Mouse (Mus musculus): Measurements from ENCODE around the gene 6030445D17Rik. TPM values are rescaled to one million over a fixed set of nuclear protein-coding genes. Genes with fewer than 3 reads are reported as not detected.

Gene 6030445D17Rik
- polyA plus RNA-seq, 2 experiments = 0.08 TPM

GRCm38 (mm10) chr4:136463436-136463835 lies 1.4 kb downstream of the 6030445D17Rik start:
- Histone ChIP-seq H3K4me3 (ENCODE audit: insufficient read depth in 1 of 2, low read depth in 2 of 2, low read length in 2 of 2) (no peak overlapping the region), H3K4me2 (ENCODE audit: low read depth) (peak overlapping the region; percentile 77; the same call in 1 of the 2 replicates), H3K4me1 (replicated peaks; ENCODE audit: control insufficient read depth in 2 of 2, insufficient read depth in 2 of 2, low read length in 1 of 2) (peaks cover 1 to 15% of the 10 kb centered on the region in 2 experiments), H3K36me3 (replicated peaks; ENCODE audit: control insufficient read depth, insufficient read depth, low read depth) (no peaks in the 10 kb centered on the region), H3K27ac (no peak overlapping the region), H3K27me3 (ENCODE audit: control insufficient read depth, insufficient read depth, low read length) (peaks cover 32% of the 10 kb centered on the region), H3K9ac (replicated peaks) (no peak overlapping the region), H3K9me3 (ENCODE audit: control insufficient read depth, low read length) (no peaks in the 10 kb centered on the region)
- no peak for ATAC-seq (ENCODE audit: insufficient read depth)
- DNase-seq (ENCODE audit: low read depth in 3 of 3, low spot score in 3 of 3) = no peak
- TF ChIP-seq EP300 (IDR thresholded peaks at IDR 0.05; ENCODE audit: low read depth) (no peak), CTCF (IDR thresholded peaks at IDR 0.05; ENCODE audit: low read depth) (no peak)
- 41% methylated on average over 9 of the region's 9 CpGs for WGBS (ENCODE audit: insufficient replicate concordance)

DNA sequence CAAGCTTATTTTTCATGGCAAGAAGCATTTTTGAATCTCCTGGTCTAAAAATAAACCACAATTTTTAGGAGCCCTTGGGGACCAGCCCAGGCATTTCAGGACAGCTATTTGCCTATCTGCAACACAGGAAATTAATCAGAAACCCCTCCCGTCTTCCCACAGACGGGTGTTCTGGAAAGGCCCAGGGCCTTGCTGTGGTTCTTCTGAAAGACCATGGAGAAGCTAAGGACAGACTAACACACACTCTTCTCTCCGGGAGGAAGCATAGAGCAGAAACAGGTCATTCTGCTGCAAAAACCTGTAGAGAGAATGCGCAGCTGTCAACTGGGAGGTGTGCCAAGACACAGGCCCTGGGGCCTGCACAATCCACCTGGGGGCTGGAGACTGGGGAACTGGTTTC lies 4.2 kb downstream of the 6030445D17Rik start:
- H3K36me3 ChIP-seq (replicated peaks; ENCODE audit: control insufficient read depth, insufficient read depth, low read depth) = no peaks in the 10 kb centered on the region
- TF ChIP-seq EP300 (IDR thresholded peaks at IDR 0.05; ENCODE audit: low read depth) (no peak), CTCF (IDR thresholded peaks at IDR 0.05; ENCODE audit: low read depth) (no peak)
- H3K4me1 ChIP-seq (replicated peaks; ENCODE audit: control insufficient read depth in 2 of 2, insufficient read depth in 2 of 2, low read length in 1 of 2) = peaks cover 2 to 23% of the 10 kb centered on the region in 2 experiments
- no peak overlapping the region for H3K4me3 ChIP-seq (ENCODE audit: insufficient read depth in 1 of 2, low read depth in 2 of 2, low read length in 2 of 2)
- no peak overlapping the region for H3K4me2 ChIP-seq (ENCODE audit: low read depth)
- ATAC-seq (ENCODE audit: insufficient read depth) (no peak), DNase-seq (ENCODE audit: low read depth in 3 of 3, low spot score in 3 of 3) (no peak)
- no peaks in the 10 kb centered on the region for H3K9me3 ChIP-seq (ENCODE audit: control insufficient read depth, low read length)
- H3K27me3 ChIP-seq (ENCODE audit: control insufficient read depth, insufficient read depth, low read length) = peaks cover 49% of the 10 kb centered on the region
- WGBS (ENCODE audit: insufficient replicate concordance) = 45% methylated on average over 4 of the region's 4 CpGs
- no peak overlapping the region for H3K9ac ChIP-seq (replicated peaks)
- H3K27ac ChIP-seq = no peak overlapping the region

DNA sequence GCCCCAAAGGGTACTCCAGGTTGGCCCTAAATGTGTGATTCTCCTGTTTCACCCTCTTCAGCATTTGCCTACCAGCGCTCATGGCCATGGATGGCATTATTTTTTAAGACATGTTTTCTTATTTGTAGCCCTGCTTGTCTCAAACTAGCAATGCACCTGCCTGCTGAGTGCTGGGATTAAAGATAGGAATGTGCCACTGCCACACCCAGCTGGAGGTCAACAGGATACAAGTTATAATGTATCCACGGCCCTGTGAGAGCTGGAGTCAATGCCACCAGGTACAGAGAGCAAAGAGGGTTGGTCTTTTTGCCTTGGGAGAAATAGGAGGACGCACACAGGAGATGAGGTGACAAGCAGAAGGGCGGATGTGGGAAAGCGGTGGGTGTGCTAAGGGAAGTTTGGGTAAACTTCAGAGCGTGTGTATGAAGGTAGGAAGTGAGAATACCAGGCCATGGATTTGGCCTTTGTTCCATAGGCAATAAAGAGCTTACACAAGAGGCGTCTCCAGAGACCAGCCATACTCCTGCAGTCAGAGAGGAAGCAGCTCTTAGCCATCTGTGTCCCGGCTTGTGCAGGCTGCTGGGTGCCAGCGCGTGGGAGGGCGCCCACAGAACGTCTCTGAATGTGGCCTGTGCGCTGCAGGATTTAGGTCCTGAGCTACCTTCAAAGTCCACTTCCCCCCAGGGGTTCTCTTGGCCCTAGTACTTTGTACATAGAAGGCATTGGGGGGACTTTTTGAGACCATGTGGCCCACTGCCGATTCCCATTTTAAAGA lies 6.7 kb downstream of the 6030445D17Rik start:
- H3K4me3 ChIP-seq (ENCODE audit: insufficient read depth in 1 of 2, low read depth in 2 of 2, low read length in 2 of 2) = no peak overlapping the region
- H3K27me3 ChIP-seq (ENCODE audit: control insufficient read depth, insufficient read depth, low read length) = peaks cover 33% of the 10 kb centered on the region
- DNase-seq (ENCODE audit: low read depth in 3 of 3, low spot score in 3 of 3) (no peak), ATAC-seq (ENCODE audit: insufficient read depth) (no peak)
- no peak for TF ChIP-seq EP300 (IDR thresholded peaks at IDR 0.05; ENCODE audit: low read depth)
- no peak for TF ChIP-seq CTCF (IDR thresholded peaks at IDR 0.05; ENCODE audit: low read depth)
- peak overlapping the region; percentile 87 for H3K4me2 ChIP-seq (ENCODE audit: low read depth)
- H3K27ac ChIP-seq = no peak overlapping the region
- no peak overlapping the region for H3K9ac ChIP-seq (replicated peaks)
- peaks cover 2 to 16% of the 10 kb centered on the region in 2 experiments for H3K4me1 ChIP-seq (replicated peaks; ENCODE audit: control insufficient read depth in 2 of 2, insufficient read depth in 2 of 2, low read length in 1 of 2)
- H3K36me3 ChIP-seq (replicated peaks; ENCODE audit: control insufficient read depth, insufficient read depth, low read depth) = no peaks in the 10 kb centered on the region
- WGBS (ENCODE audit: insufficient replicate concordance) = 66% methylated on average over 14 of the region's 14 CpGs
- H3K9me3 ChIP-seq (ENCODE audit: control insufficient read depth, low read length) = no peaks in the 10 kb centered on the region

GRCm38 (mm10) chr4:136469371-136469903 lies 7.4 kb downstream of the 6030445D17Rik start, which contains the start of gene Luzp1:
Gene Luzp1 (plus strand): TSS chr4:136469761.
- no peak within 1 kb of the TSS for H3K27ac ChIP-seq
- H3K36me3 ChIP-seq (replicated peaks; ENCODE audit: control insufficient read depth, insufficient read depth, low read depth) = no peaks in the 10 kb centered on the region
- H3K9me3 ChIP-seq (ENCODE audit: control insufficient read depth, low read length) = no peaks in the 10 kb centered on the region
- H3K9ac ChIP-seq (replicated peaks) = peak within 1 kb of the TSS; percentile 25
- 2% methylated on average over 34 of the region's 36 CpGs for WGBS (ENCODE audit: insufficient replicate concordance)
- peak within 1 kb of the TSS; percentile 57 to 63 for H3K4me3 ChIP-seq (ENCODE audit: insufficient read depth in 1 of 2, low read depth in 2 of 2, low read length in 2 of 2)
- TF ChIP-seq EP300 (IDR thresholded peaks at IDR 0.05; ENCODE audit: low read depth) (no peak), CTCF (IDR thresholded peaks at IDR 0.05; ENCODE audit: low read depth) (no peak)
- peaks cover 2 to 14% of the 10 kb centered on the region in 2 experiments for H3K4me1 ChIP-seq (replicated peaks; ENCODE audit: control insufficient read depth in 2 of 2, insufficient read depth in 2 of 2, low read length in 1 of 2)
- peak within 1 kb of the TSS; percentile 87 for H3K4me2 ChIP-seq (ENCODE audit: low read depth)
- H3K27me3 ChIP-seq (ENCODE audit: control insufficient read depth, insufficient read depth, low read length) = peaks cover 29% of the 10 kb centered on the region
- DNase-seq (ENCODE audit: low read depth in 3 of 3, low spot score in 3 of 3) = peak; percentile 63 to 72 (median 69)
- peak; percentile 88 for ATAC-seq (ENCODE audit: insufficient read depth)

DNA sequence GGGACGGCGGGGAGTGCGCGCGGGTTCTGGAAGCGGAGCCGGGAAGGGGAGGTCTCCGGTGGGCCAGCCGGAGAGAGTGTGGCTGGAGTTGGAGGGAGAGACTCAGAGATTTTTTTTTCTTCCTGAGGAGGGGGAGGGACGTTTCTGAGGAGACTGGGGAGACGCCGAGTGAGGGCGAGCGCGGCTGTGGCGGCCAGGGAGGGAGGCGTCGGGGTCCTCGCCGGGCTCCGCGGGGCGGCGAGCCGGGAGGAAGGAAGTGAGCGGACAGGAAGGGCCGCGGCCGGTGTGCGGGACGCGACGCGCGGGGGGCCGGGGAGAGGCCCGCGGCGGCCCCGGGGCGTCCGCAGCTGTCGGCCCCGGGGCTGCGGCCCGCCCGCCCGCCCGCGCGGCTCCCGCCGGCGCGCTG lies 7.9 kb downstream of the 6030445D17Rik start:
- H3K9ac ChIP-seq (replicated peaks) = peak overlapping the region; percentile 25
- peak overlapping the region; percentile 87 for H3K4me2 ChIP-seq (ENCODE audit: low read depth)
- H3K27me3 ChIP-seq (ENCODE audit: control insufficient read depth, insufficient read depth, low read length) = peaks cover 29% of the 10 kb centered on the region
- no peak for DNase-seq (ENCODE audit: low read depth in 3 of 3, low spot score in 3 of 3)
- no peaks in the 10 kb centered on the region for H3K36me3 ChIP-seq (replicated peaks; ENCODE audit: control insufficient read depth, insufficient read depth, low read depth)
- TF ChIP-seq EP300 (IDR thresholded peaks at IDR 0.05; ENCODE audit: low read depth) = no peak
- TF ChIP-seq CTCF (IDR thresholded peaks at IDR 0.05; ENCODE audit: low read depth) = no peak
- H3K4me3 ChIP-seq (ENCODE audit: insufficient read depth in 1 of 2, low read depth in 2 of 2, low read length in 2 of 2) = peak overlapping the region; percentile 51 to 63
- H3K4me1 ChIP-seq (replicated peaks; ENCODE audit: control insufficient read depth in 2 of 2, insufficient read depth in 2 of 2, low read length in 1 of 2) = peaks cover 2 to 14% of the 10 kb centered on the region in 2 experiments
- H3K27ac ChIP-seq = no peak overlapping the region
- peak; percentile 46 for ATAC-seq (ENCODE audit: insufficient read depth)
- WGBS (ENCODE audit: insufficient replicate concordance) = under 1% methylated on average over 34 of the region's 55 CpGs
- H3K9me3 ChIP-seq (ENCODE audit: control insufficient read depth, low read length) = no peaks in the 10 kb centered on the region

Measured in liver, embryonic 14.5 days (tissue).